Mouse (Mus musculus): Measurements from ENCODE around the gene Gulp1. TPM values are rescaled to one million over a fixed set of nuclear protein-coding genes. Genes with fewer than 3 reads are reported as not detected.

Gulp1 gene
- polyA plus RNA-seq, 1 experiment: 3.3 TPM

DNA sequence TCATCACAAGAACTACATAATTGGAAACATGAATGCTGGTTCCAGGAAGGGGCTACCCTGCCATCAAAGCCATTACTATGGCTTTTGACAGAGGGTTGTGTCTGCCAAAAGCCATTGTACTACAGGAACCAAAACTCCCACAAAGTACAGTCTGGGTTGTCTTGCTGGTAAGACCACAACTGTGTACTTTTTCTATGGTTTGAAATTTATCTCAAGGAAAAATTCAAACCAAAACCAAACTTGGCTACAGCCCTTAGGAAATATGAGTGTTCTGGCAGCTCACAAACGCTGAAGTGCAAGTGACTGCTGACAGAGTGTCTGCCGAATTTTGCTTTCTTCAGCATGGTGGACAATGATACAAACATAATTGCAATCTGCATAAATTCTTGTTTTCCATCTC is 259.0 kb downstream of the Gulp1 start:
- H3K4me1 ChIP-seq (ENCODE audit: control insufficient read depth, insufficient read depth, low read length): no peaks in the 10 kb centered on the region
- H3K4me3 ChIP-seq (ENCODE audit: insufficient read depth, low read length): no peak overlapping the region
- no peak overlapping the region for H3K27ac ChIP-seq (ENCODE audit: insufficient read depth, low read length)
- TF ChIP-seq POLR2A (IDR thresholded peaks at IDR 0.05; ENCODE audit: extremely low read depth, insufficient read depth, low read length): no peak
- TF ChIP-seq CTCF (IDR thresholded peaks at IDR 0.05; ENCODE audit: extremely low read depth, insufficient read depth, low read length): no peak

DNA sequence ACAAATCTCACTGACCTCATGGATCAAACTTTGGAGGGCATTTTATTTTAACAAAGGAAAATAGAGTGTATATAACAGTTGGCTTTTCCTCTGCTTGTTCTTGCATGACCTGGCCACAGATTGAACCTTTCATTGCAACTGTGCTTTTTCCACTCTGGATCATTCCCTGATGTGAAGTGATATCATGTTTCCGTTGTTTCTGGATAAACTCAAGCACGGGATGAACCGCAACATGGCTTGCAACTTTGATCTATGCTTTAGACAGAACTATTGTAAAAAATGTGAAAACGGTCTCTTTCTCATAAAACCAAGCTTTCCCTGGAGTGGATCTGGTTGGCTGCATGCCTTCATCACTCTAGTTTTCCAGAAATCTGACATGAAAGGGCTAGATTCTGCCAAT is 282.6 kb downstream of the Gulp1 start:
- Histone ChIP-seq H3K4me1 (ENCODE audit: control insufficient read depth, insufficient read depth, low read length) (no peaks in the 10 kb centered on the region), H3K27ac (ENCODE audit: insufficient read depth, low read length) (no peak overlapping the region), H3K4me3 (ENCODE audit: insufficient read depth, low read length) (no peak overlapping the region)
- TF ChIP-seq CTCF (IDR thresholded peaks at IDR 0.05; ENCODE audit: extremely low read depth, insufficient read depth, low read length) (no peak), POLR2A (IDR thresholded peaks at IDR 0.05; ENCODE audit: extremely low read depth, insufficient read depth, low read length) (no peak)
